Mouse (Mus musculus): ENCODE data around the gene 2510002D24Rik. TPM values are rescaled to one million over a fixed set of nuclear protein-coding genes. Genes with fewer than 3 reads are reported as not detected.
"Not testable (repeated sequence)": the region's sequence is repeated elsewhere in the genome, so short reads cannot be mapped to it uniquely, and the experiment has no call there.

The 2510002D24Rik gene
- polyA plus RNA-seq, 1 experiment from 2014 or later: 25.5 TPM

GRCm38 (mm10) chr16:18812385-18812910, 23.9 kb upstream of the 2510002D24Rik start:
- peaks cover 41% of the 10 kb centered on the region for H3K36me3 ChIP-seq
- peak; percentile 58 for ATAC-seq (ENCODE audit: low FRiP score, low read depth)

GRCm38 (mm10) chr16:18822356-18822755, 14.0 kb upstream of the 2510002D24Rik start:
- H3K27me3 ChIP-seq (replicated peaks): no peaks in the 10 kb centered on the region
- no peak overlapping the region for H3K9ac ChIP-seq
- H3K36me3 ChIP-seq: peaks cover 97% of the 10 kb centered on the region
- WGBS: 88% methylated on average over 1 of the region's 1 CpGs
- ATAC-seq (ENCODE audit: low FRiP score, low read depth): no peak
- H3K4me3 ChIP-seq: no peak overlapping the region
- no peaks in the 10 kb centered on the region for H3K9me3 ChIP-seq
- no peaks in the 10 kb centered on the region for H3K4me1 ChIP-seq
- H3K4me2 ChIP-seq (replicated peaks): no peak overlapping the region
- H3K27ac ChIP-seq: no peak overlapping the region

More at GRCm38 (mm10) chr16:18812385-18812910, 23.9 kb upstream of the 2510002D24Rik start:
- no peak overlapping the region for H3K27ac ChIP-seq
- H3K4me3 ChIP-seq: peak overlapping the region; percentile 82
- no peaks in the 10 kb centered on the region for H3K27me3 ChIP-seq (replicated peaks)
- H3K9me3 ChIP-seq: no peaks in the 10 kb centered on the region
- WGBS: 3% methylated on average over 31 of the region's 31 CpGs
- peak overlapping the region; percentile 71 for H3K4me2 ChIP-seq (replicated peaks)
- peak overlapping the region; percentile 81 for H3K9ac ChIP-seq
- H3K4me1 ChIP-seq: peaks cover 14% of the 10 kb centered on the region

- no peak for ATAC-seq (ENCODE audit: low FRiP score, low read depth)
- Histone ChIP-seq H3K4me3 (no peak overlapping the region), H3K27me3 (replicated peaks) (no peaks in the 10 kb centered on the region), H3K27ac (no peak overlapping the region), H3K9ac (no peak overlapping the region), H3K4me2 (replicated peaks) (no peak overlapping the region), H3K9me3 (no peaks in the 10 kb centered on the region), H3K36me3 (peaks cover 97% of the 10 kb centered on the region), H3K4me1 (no peaks in the 10 kb centered on the region)
- WGBS: 67% methylated on average over 4 of the region's 4 CpGs
Observed at GRCm38 (mm10) chr16:18822925-18823324, 13.5 kb upstream of the 2510002D24Rik start.

- Histone ChIP-seq H3K9ac (no peak overlapping the region), H3K36me3 (peaks cover 90% of the 10 kb centered on the region), H3K4me2 (replicated peaks) (no peak overlapping the region), H3K4me1 (no peaks in the 10 kb centered on the region), H3K4me3 (no peak overlapping the region), H3K27me3 (replicated peaks) (no peaks in the 10 kb centered on the region), H3K9me3 (no peaks in the 10 kb centered on the region), H3K27ac (no peak overlapping the region)
- WGBS: 97% methylated on average over 3 of the region's 3 CpGs
- no peak for ATAC-seq (ENCODE audit: low FRiP score, low read depth)
Observed at GRCm38 (mm10) chr16:18828630-18829029, 7.7 kb upstream of the 2510002D24Rik start.

GRCm38 (mm10) chr16:18829102-18829501, 7.3 kb upstream of the 2510002D24Rik start:
- Histone ChIP-seq H3K4me2 (replicated peaks) (no peak overlapping the region), H3K36me3 (peaks cover 90% of the 10 kb centered on the region), H3K9me3 (no peaks in the 10 kb centered on the region), H3K27me3 (replicated peaks) (no peaks in the 10 kb centered on the region), H3K4me1 (no peaks in the 10 kb centered on the region), H3K9ac (no peak overlapping the region), H3K27ac (no peak overlapping the region), H3K4me3 (no peak overlapping the region)
- no peak for ATAC-seq (ENCODE audit: low FRiP score, low read depth)
- 97% methylated on average over 6 of the region's 6 CpGs for WGBS

- 74% methylated on average over 2 of the region's 2 CpGs for WGBS
- ATAC-seq (ENCODE audit: low FRiP score, low read depth): no peak
- peaks cover 52% of the 10 kb centered on the region for H3K36me3 ChIP-seq
Observed at GRCm38 (mm10) chr16:18833486-18833885, 2.9 kb upstream of the 2510002D24Rik start.

GRCm38 (mm10) chr16:18836073-18836467, 308 bp upstream of the 2510002D24Rik start:
- peak; percentile 37; the same call in 1 of the 2 replicates for ATAC-seq (ENCODE audit: low FRiP score, low read depth)
- Histone ChIP-seq H3K27me3 (replicated peaks) (no peaks in the 10 kb centered on the region), H3K27ac (no peak overlapping the region), H3K4me3 (peak overlapping the region; percentile 71), H3K9ac (no peak overlapping the region), H3K9me3 (no peaks in the 10 kb centered on the region), H3K4me1 (0 out of 2 replicates have a peak, but pooled peaks cover 5% of the 10 kb centered on the region), H3K36me3 (peaks cover 34% of the 10 kb centered on the region), H3K4me2 (replicated peaks) (peak overlapping the region; percentile 75)
- 27% methylated on average over 3 of the region's 3 CpGs for whole genome bisulfite sequencing

More at GRCm38 (mm10) chr16:18833486-18833885, 2.9 kb upstream of the 2510002D24Rik start:
- no peak overlapping the region for H3K4me2 ChIP-seq (replicated peaks)
- H3K9me3 ChIP-seq: no peaks in the 10 kb centered on the region
- H3K27ac ChIP-seq: no peak overlapping the region
- no peaks in the 10 kb centered on the region for H3K27me3 ChIP-seq (replicated peaks)
- H3K4me1 ChIP-seq: 0 out of 2 replicates have a peak, but pooled peaks cover 5% of the 10 kb centered on the region
- H3K9ac ChIP-seq: no peak overlapping the region
- no peak overlapping the region for H3K4me3 ChIP-seq

GRCm38 (mm10) chr16:18838346-18838745, 2.0 kb downstream of the 2510002D24Rik start:
- Histone ChIP-seq H3K4me2 (replicated peaks) (no peak overlapping the region), H3K27me3 (replicated peaks) (no peaks in the 10 kb centered on the region), H3K4me3 (no peak overlapping the region), H3K4me1 (0 out of 2 replicates have a peak, but pooled peaks cover 5% of the 10 kb centered on the region), H3K36me3 (peaks cover 15% of the 10 kb centered on the region; the same call in 1 of the 2 replicates), H3K9ac (no peak overlapping the region), H3K9me3 (no peaks in the 10 kb centered on the region), H3K27ac (no peak overlapping the region)
- 97% methylated on average over 4 of the region's 4 CpGs for WGBS
- ATAC-seq (ENCODE audit: low FRiP score, low read depth): no peak

GRCm38 (mm10) chr16:18846301-18846820, 10.0 kb downstream of the 2510002D24Rik start:
- ATAC-seq (ENCODE audit: low FRiP score, low read depth): no peak
- no peak overlapping the region for H3K4me3 ChIP-seq
- H3K9me3 ChIP-seq: no peaks in the 10 kb centered on the region
- no peak overlapping the region for H3K9ac ChIP-seq
- H3K4me2 ChIP-seq (replicated peaks): no peak overlapping the region
- H3K27me3 ChIP-seq (replicated peaks): no peaks in the 10 kb centered on the region
- 88% methylated on average over 15 of the region's 15 CpGs for WGBS
- H3K36me3 ChIP-seq: no peaks in the 10 kb centered on the region
- H3K27ac ChIP-seq: no peak overlapping the region
- H3K4me1 ChIP-seq: no peaks in the 10 kb centered on the region

- H3K36me3 ChIP-seq; H3K9ac ChIP-seq; H3K4me2 ChIP-seq (replicated peaks); H3K27me3 ChIP-seq (replicated peaks); H3K4me1 ChIP-seq; H3K9me3 ChIP-seq; H3K4me3 ChIP-seq; H3K27ac ChIP-seq; ATAC-seq (ENCODE audit: low FRiP score, low read depth): not testable (repeated sequence)
- WGBS: 88% methylated on average over 16 of the region's 17 CpGs
Observed at GRCm38 (mm10) chr16:18849521-18850190, 13.3 kb downstream of the 2510002D24Rik start.

- no peak overlapping the region for H3K4me3 ChIP-seq
- H3K9ac ChIP-seq: no peak overlapping the region
- no peak for ATAC-seq (ENCODE audit: low FRiP score, low read depth)
- H3K4me1 ChIP-seq: no peaks in the 10 kb centered on the region
- H3K27ac ChIP-seq: no peak overlapping the region
- no peaks in the 10 kb centered on the region for H3K36me3 ChIP-seq
- H3K9me3 ChIP-seq: no peaks in the 10 kb centered on the region
- H3K27me3 ChIP-seq (replicated peaks): no peaks in the 10 kb centered on the region
- no peak overlapping the region for H3K4me2 ChIP-seq (replicated peaks)
Observed at GRCm38 (mm10) chr16:18858551-18858950, 22.2 kb downstream of the 2510002D24Rik start.

- Histone ChIP-seq H3K4me2 (replicated peaks) (no peak overlapping the region), H3K4me3 (no peak overlapping the region), H3K4me1 (no peaks in the 10 kb centered on the region), H3K36me3 (no peaks in the 10 kb centered on the region), H3K9me3 (no peaks in the 10 kb centered on the region), H3K9ac (no peak overlapping the region), H3K27ac (no peak overlapping the region), H3K27me3 (replicated peaks) (no peaks in the 10 kb centered on the region)
- ATAC-seq (ENCODE audit: low FRiP score, low read depth): no peak
- WGBS: 64% methylated on average over 1 of the region's 1 CpGs
Observed at GRCm38 (mm10) chr16:18860186-18860585, 23.8 kb downstream of the 2510002D24Rik start.
